Mouse (Mus musculus): Measurements from ENCODE around the gene Pi4ka.
"Not testable (repeated sequence)": the region's sequence is repeated elsewhere in the genome, so short reads cannot be mapped to it uniquely, and the experiment has no call there.

Gene Pi4ka

GRCm38 (mm10) chr16:17231523-17231922 lies 174.6 kb downstream of the Pi4ka start:
- not testable (repeated sequence) for DNase-seq
